Mouse (Mus musculus) liver, embryonic 13.5 days (tissue): ENCODE results near the gene Usp42. TPM values are rescaled to one million over a fixed set of nuclear protein-coding genes. Genes with fewer than 3 reads are reported as not detected.

Experiments used
- ATAC-seq: fragments of 200-750 bp; cut with Nextera tagmentation; 2 replicates; pipeline ENCODE4 v1.8.0; 2017; ENCODE audit warnings: low read depth, mild to moderate bottlenecking, moderate number of reproducible peaks, moderate library complexity
- DNase-seq: peaks from one replicate; pipeline ENCODE4 v3.0.0; 2022
- H3K27ac ChIP-seq: fragments of 300-500 bp; sonication (generic); 2 replicates; pipeline ENCODE4 v1.5.1; 2015; ENCODE audit warnings: moderate library complexity, mild to moderate bottlenecking, inconsistent platforms
- H3K27me3 ChIP-seq: fragments of 300-500 bp; sonication (generic); 2 replicates; pipeline ENCODE4 v1.6.1; 2015; ENCODE audit warnings: mild to moderate bottlenecking, inconsistent platforms
- H3K36me3 ChIP-seq: fragments of 300-500 bp; sonication (generic); 2 replicates; pipeline ENCODE4 v1.6.1; 2015; ENCODE audit warnings: mild to moderate bottlenecking, inconsistent platforms
- H3K4me1 ChIP-seq: fragments of 300-500 bp; sonication (generic); replicated peaks from 2 replicates; pipeline ENCODE4 v1.6.1; 2015; ENCODE audit warnings: inconsistent platforms
- H3K4me2 ChIP-seq: fragments of 300-500 bp; sonication (generic); 2 replicates; pipeline ENCODE4 v1.6.1; 2015; ENCODE audit warnings: inconsistent platforms, mild to moderate bottlenecking, moderate library complexity
- H3K4me3 ChIP-seq: fragments of 300-500 bp; sonication (generic); replicated peaks from 2 replicates; pipeline ENCODE4 v1.5.1; 2015; ENCODE audit warnings: mild to moderate bottlenecking, inconsistent platforms
- H3K9ac ChIP-seq: fragments of 300-500 bp; sonication (generic); 2 replicates; pipeline ENCODE4 v1.6.1; 2015; ENCODE audit warnings: mild to moderate bottlenecking, inconsistent platforms
- H3K9me3 ChIP-seq: fragments of 300-500 bp; sonication (generic); replicated peaks from 2 replicates; pipeline ENCODE4 v1.6.1; 2016; ENCODE audit warnings: inconsistent platforms
- WGBS: fragments of 180-500 bp; shearing (Covaris S2); methylation state at CpG from one replicate; pipeline ENCODE4 v1.1.7; 2015; ENCODE audit not compliant: insufficient replicate concordance; 5-methylcytosine and 5-hydroxymethylcytosine counted together
- polyA plus RNA-seq: library from polyadenylated mRNA; unstranded; fragments of >200 nt; fragmentation: Nextera tagmentation; extraction: Ambion mirVana; gene quantifications from 2 replicates; pipeline ENCODE4 v1.2.1, GENCODE M21; 2015

Gene Usp42
- polyA plus RNA-seq, 1 experiment from 2014 or later = 4.4 TPM

- ATAC-seq (no peak), DNase-seq (no peak)
- Histone ChIP-seq H3K9ac (no peak overlapping the region), H3K9me3 (no peaks in the 10 kb centered on the region), H3K4me1 (peaks cover 11% of the 10 kb centered on the region), H3K4me2 (no peak overlapping the region), H3K36me3 (peaks cover 81% of the 10 kb centered on the region), H3K4me3 (no peak overlapping the region), H3K27me3 (no peaks in the 10 kb centered on the region), H3K27ac (no peak overlapping the region)
- 79% methylated on average over 3 of the region's 3 CpGs for WGBS
Observed at GRCm38 (mm10) chr5:143687589-143687988, 44.5 kb downstream of the Usp42 start.

- no peaks in the 10 kb centered on the region for H3K27me3 ChIP-seq
- DNase-seq (no peak), ATAC-seq (no peak)
- H3K27ac ChIP-seq = no peak overlapping the region
- H3K9ac ChIP-seq = no peak overlapping the region
- H3K4me1 ChIP-seq = peaks cover 11% of the 10 kb centered on the region
- H3K36me3 ChIP-seq = peaks cover 69% of the 10 kb centered on the region
- 87% methylated on average over 3 of the region's 3 CpGs for WGBS
- no peak overlapping the region for H3K4me3 ChIP-seq
- no peaks in the 10 kb centered on the region for H3K9me3 ChIP-seq
- H3K4me2 ChIP-seq = no peak overlapping the region
Observed at GRCm38 (mm10) chr5:143686456-143686855, 45.6 kb downstream of the Usp42 start.

GRCm38 (mm10) chr5:143684911-143685390, 47.1 kb downstream of the Usp42 start:
- peaks cover 56% of the 10 kb centered on the region for H3K36me3 ChIP-seq
- ATAC-seq = no peak

GRCm38 (mm10) chr5:143683696-143684095, 48.4 kb downstream of the Usp42 start:
- 84% methylated on average over 6 of the region's 6 CpGs for WGBS
- Histone ChIP-seq H3K9me3 (no peaks in the 10 kb centered on the region), H3K36me3 (peaks cover 46% of the 10 kb centered on the region), H3K27me3 (no peaks in the 10 kb centered on the region), H3K4me1 (peaks cover 29% of the 10 kb centered on the region), H3K4me2 (no peak overlapping the region), H3K27ac (no peak overlapping the region), H3K4me3 (no peak overlapping the region), H3K9ac (no peak overlapping the region)
- ATAC-seq (no peak), DNase-seq (no peak)

More at GRCm38 (mm10) chr5:143684911-143685390, 47.1 kb downstream of the Usp42 start:
- Histone ChIP-seq H3K9me3 (no peaks in the 10 kb centered on the region), H3K4me2 (no peak overlapping the region), H3K27me3 (no peaks in the 10 kb centered on the region), H3K9ac (0 out of 2 replicates have a peak overlapping the region, but pooled peaks have one; percentile 9), H3K27ac (no peak overlapping the region), H3K4me1 (peaks cover 16% of the 10 kb centered on the region), H3K4me3 (no peak overlapping the region)
- 85% methylated on average over 8 of the region's 8 CpGs for WGBS
- DNase-seq = no peak

GRCm38 (mm10) chr5:143679654-143680053, 52.4 kb downstream of the Usp42 start:
- 0 out of 2 replicates have a peak overlapping the region, but pooled peaks have one; percentile 51 for H3K27ac ChIP-seq
- 41% methylated on average over 6 of the region's 6 CpGs for WGBS

GRCm38 (mm10) chr5:143678634-143679271, 53.3 kb downstream of the Usp42 start:
- H3K9ac ChIP-seq = peak overlapping the region; percentile 22; the same call in 1 of the 2 replicates
- no peak overlapping the region for H3K4me3 ChIP-seq
- 52% methylated on average over 6 of the region's 6 CpGs for WGBS
- no peak overlapping the region for H3K4me2 ChIP-seq
- no peaks in the 10 kb centered on the region for H3K9me3 ChIP-seq
- H3K36me3 ChIP-seq = no peaks in the 10 kb centered on the region
- peaks cover 68% of the 10 kb centered on the region for H3K4me1 ChIP-seq
- peak; percentile 71 for ATAC-seq
- H3K27ac ChIP-seq = peak overlapping the region; percentile 51
- no peak for DNase-seq
- no peaks in the 10 kb centered on the region for H3K27me3 ChIP-seq

More at GRCm38 (mm10) chr5:143679654-143680053, 52.4 kb downstream of the Usp42 start:
- Histone ChIP-seq H3K4me2 (no peak overlapping the region), H3K9ac (peak overlapping the region; percentile 8; the same call in 1 of the 2 replicates), H3K4me3 (no peak overlapping the region), H3K9me3 (no peaks in the 10 kb centered on the region), H3K36me3 (peaks cover 7% of the 10 kb centered on the region), H3K4me1 (peaks cover 61% of the 10 kb centered on the region), H3K27me3 (no peaks in the 10 kb centered on the region)
- no peak for ATAC-seq
- no peak for DNase-seq

GRCm38 (mm10) chr5:143677363-143677762, 54.7 kb downstream of the Usp42 start:
- Histone ChIP-seq H3K4me2 (no peak overlapping the region), H3K27me3 (no peaks in the 10 kb centered on the region), H3K36me3 (no peaks in the 10 kb centered on the region), H3K4me1 (peaks cover 74% of the 10 kb centered on the region), H3K9ac (no peak overlapping the region), H3K9me3 (no peaks in the 10 kb centered on the region), H3K4me3 (no peak overlapping the region), H3K27ac (no peak overlapping the region; the same call in 1 of the 2 replicates)
- DNase-seq = no peak
- WGBS = 86% methylated on average over 4 of the region's 4 CpGs
- no peak for ATAC-seq

GRCm38 (mm10) chr5:143676218-143676985, 55.7 kb downstream of the Usp42 start:
- H3K4me1 ChIP-seq = peaks cover 82% of the 10 kb centered on the region
- H3K27ac ChIP-seq = peak overlapping the region; percentile 54
- no peak overlapping the region for H3K4me3 ChIP-seq
- no peaks in the 10 kb centered on the region for H3K27me3 ChIP-seq
- H3K9me3 ChIP-seq = no peaks in the 10 kb centered on the region
- DNase-seq (no peak), ATAC-seq (no peak)
- H3K9ac ChIP-seq = no peak overlapping the region
- H3K36me3 ChIP-seq = 0 out of 2 replicates have a peak, but pooled peaks cover 2% of the 10 kb centered on the region
- 63% methylated on average over 5 of the region's 5 CpGs for WGBS
- no peak overlapping the region for H3K4me2 ChIP-seq

- no peak overlapping the region for H3K27ac ChIP-seq
- no peak for ATAC-seq
- H3K4me3 ChIP-seq = no peak overlapping the region
- H3K4me2 ChIP-seq = no peak overlapping the region
- WGBS = 46% methylated on average over 5 of the region's 5 CpGs
- H3K27me3 ChIP-seq = no peaks in the 10 kb centered on the region
- H3K4me1 ChIP-seq = peaks cover 88% of the 10 kb centered on the region
- no peaks in the 10 kb centered on the region for H3K9me3 ChIP-seq
- 0 out of 2 replicates have a peak, but pooled peaks cover 2% of the 10 kb centered on the region for H3K36me3 ChIP-seq
- DNase-seq = no peak
- H3K9ac ChIP-seq = no peak overlapping the region
Observed at GRCm38 (mm10) chr5:143674576-143674975, 57.5 kb downstream of the Usp42 start.

GRCm38 (mm10) chr5:143670740-143671415, 61.2 kb downstream of the Usp42 start:
- Histone ChIP-seq H3K9me3 (no peaks in the 10 kb centered on the region), H3K27ac (peak overlapping the region; percentile 26), H3K36me3 (peaks cover 2% of the 10 kb centered on the region; the same call in 1 of the 2 replicates), H3K9ac (no peak overlapping the region), H3K27me3 (no peaks in the 10 kb centered on the region), H3K4me3 (no peak overlapping the region), H3K4me2 (no peak overlapping the region), H3K4me1 (peaks cover 83% of the 10 kb centered on the region)
- DNase-seq (no peak), ATAC-seq (no peak)
- 85% methylated on average over 6 of the region's 6 CpGs for WGBS

GRCm38 (mm10) chr5:143669839-143670238, 62.2 kb downstream of the Usp42 start:
- no peak for DNase-seq
- ATAC-seq = no peak
- Histone ChIP-seq H3K9me3 (no peaks in the 10 kb centered on the region), H3K9ac (peak overlapping the region; percentile 6; the same call in 1 of the 2 replicates), H3K4me3 (no peak overlapping the region), H3K27me3 (no peaks in the 10 kb centered on the region), H3K4me1 (peaks cover 90% of the 10 kb centered on the region), H3K4me2 (no peak overlapping the region), H3K36me3 (peaks cover 2% of the 10 kb centered on the region; the same call in 1 of the 2 replicates), H3K27ac (no peak overlapping the region)
- WGBS = 17% methylated on average over 2 of the region's 2 CpGs
